Mouse (Mus musculus) cerebellum, postnatal 25 days (tissue): ENCODE measurements around the gene Gm5726.
"Not testable (repeated sequence)": the region's sequence is repeated elsewhere in the genome, so short reads cannot be mapped to it uniquely, and the experiment has no call there.

ENCODE experiments used
- DNase-seq, 2 experiments: peaks; one replicate each; pipeline ENCODE4 v3.0.0; 2021; ENCODE audit warnings: mixed read lengths in 2 of 2

The Gm5726 gene

DNA sequence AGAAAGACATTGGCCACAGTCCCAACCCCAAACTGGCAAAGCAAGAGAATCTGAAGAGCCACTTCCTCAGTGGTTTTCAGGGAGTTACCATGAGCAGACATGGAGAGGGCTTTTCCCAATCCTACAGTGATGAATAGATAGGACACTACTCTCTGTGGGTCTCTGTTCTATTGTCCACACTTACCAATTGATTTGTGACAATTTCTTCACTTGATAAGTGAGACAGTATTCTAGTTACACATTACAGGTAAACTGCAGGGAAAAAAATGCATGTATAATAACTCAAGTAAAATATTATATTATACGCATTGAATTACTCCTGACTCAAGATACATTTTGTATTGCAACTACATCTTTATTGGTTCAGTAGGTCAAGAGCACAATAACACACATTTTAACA lies at the start of gene Gm5726:
Gene Gm5726, minus strand, starts transcription at position 101 of the 400 bp plus-strand sequence.
- not testable (repeated sequence) for DNase-seq

DNA sequence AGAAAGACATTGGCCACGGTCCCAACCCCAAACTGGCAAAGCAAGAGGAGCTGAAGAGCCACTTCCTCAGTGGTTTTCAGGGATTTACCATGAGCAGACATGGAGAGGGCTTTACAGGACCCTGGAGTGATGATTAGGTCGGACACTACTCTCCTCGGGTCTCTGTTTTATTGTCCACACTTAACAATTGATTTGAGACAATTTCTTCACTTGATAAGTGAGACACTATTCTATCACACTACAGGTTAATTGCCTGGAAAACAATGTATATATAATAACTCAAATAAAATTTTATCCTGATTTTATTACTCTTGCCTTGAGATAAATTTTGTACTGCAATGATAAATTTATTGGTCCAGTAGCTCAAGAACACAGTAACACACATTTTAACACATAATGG lies 30.6 kb upstream of the Gm5726 start, which contains the start of gene Gm4141:
Gene Gm4141, minus strand, starts transcription at position 101 of the 400 bp plus-strand sequence.
- DNase-seq = not testable (repeated sequence)

GRCm38 (mm10) chr7:20533537-20533936 lies 12.0 kb downstream of the Gm5726 start, which contains the start of gene Vmn1r104:
TSS of gene Vmn1r104 (plus strand) at chr7:20533837.
- not testable (repeated sequence) for DNase-seq

DNA sequence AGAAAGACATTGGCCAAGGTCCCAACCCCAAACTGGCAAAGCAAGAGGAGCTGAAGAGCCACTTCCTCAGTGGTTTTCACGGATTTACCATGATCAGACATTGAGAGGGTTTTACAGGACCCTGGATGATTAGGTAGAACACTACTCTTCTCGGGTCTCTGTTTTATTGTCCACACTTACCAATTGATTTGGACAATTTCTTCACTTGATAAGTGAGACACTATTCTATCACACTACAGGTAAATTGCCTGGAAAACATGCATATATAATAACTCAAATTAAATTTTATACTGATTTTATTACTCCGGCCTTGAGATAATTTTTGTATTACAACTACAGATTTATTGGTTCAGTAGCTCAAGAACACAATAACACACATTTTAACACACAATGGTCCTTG lies 35.1 kb downstream of the Gm5726 start, which contains the start of gene Vmn1r103:
Gene Vmn1r103, minus strand, starts transcription at position 101 of the 400 bp plus-strand sequence.
- DNase-seq = not testable (repeated sequence)
